Comparison of ENCODE assay signal across 14 mouse cellular contexts in genomic region chr14:47868258-47868780, GRCm38 (mm10).
"Had no signal": no experiment of that assay in that cellular context is flagged by ENCODE, and none has a peak within 500 bp of the region (broad histone marks: within the 10 kb centered on the region; RNA-seq: fewer than 3 reads in every experiment).

No protein-coding gene starts in this region.

- H3K4me3 ChIP-seq: layer of hippocampus, adult 2 months; liver, embryonic 13.5 days; midbrain, embryonic 12.5 days; midbrain, embryonic 15.5 days; neural tube, embryonic 13.5 days had no signal

- H3K27ac ChIP-seq: layer of hippocampus, adult 2 months; liver, embryonic 13.5 days; macrophage; midbrain, embryonic 12.5 days; midbrain, embryonic 15.5 days; neural tube, embryonic 13.5 days; stomach, postnatal 0 days had no signal

- H3K4me1 ChIP-seq: liver, embryonic 13.5 days; midbrain, embryonic 12.5 days; midbrain, embryonic 15.5 days had no signal

- H3K9ac ChIP-seq: liver, embryonic 13.5 days; midbrain, embryonic 12.5 days; midbrain, embryonic 15.5 days; neural tube, embryonic 13.5 days had no signal

- H3K36me3 ChIP-seq: liver, embryonic 13.5 days; midbrain, embryonic 12.5 days; midbrain, embryonic 15.5 days; neural tube, embryonic 13.5 days had no signal

- H3K4me2 ChIP-seq: liver, embryonic 13.5 days; midbrain, embryonic 12.5 days; midbrain, embryonic 15.5 days; neural tube, embryonic 13.5 days had no signal

- H3K27me3 ChIP-seq: liver, embryonic 13.5 days; midbrain, embryonic 12.5 days; midbrain, embryonic 15.5 days; neural tube, embryonic 13.5 days had no signal

- H3K9me3 ChIP-seq: liver, embryonic 13.5 days; midbrain, embryonic 12.5 days; midbrain, embryonic 15.5 days; neural tube, embryonic 13.5 days had no signal

- DNase-seq: kidney, adult 18-20 months; kidney, adult 9 months; kidney, postnatal 14 days; kidney, postnatal 4 days; layer of hippocampus, adult 9-11 months; liver, embryonic 13.5 days; lung, adult 2 months; thymus, postnatal 25 days had no signal
